Mouse (Mus musculus) heart, adult 8-10 months (tissue): ENCODE results near the gene Tnni3k. TPM values are rescaled to one million over a fixed set of nuclear protein-coding genes. Genes with fewer than 3 reads are reported as not detected.

Experiments used
- DNase-seq: peaks from one replicate; pipeline ENCODE4 v3.0.0; 2022; ENCODE audit warnings: low spot score
- total RNA-seq, 4 experiments: library from RNA; stranded (reverse); gene quantifications; 2 replicates each; pipeline ENCODE4 v1.2.4; 2022

Tnni3k gene
- total RNA-seq, 4 experiments from 2014 or later, result 76.5 to 95.0 (median 90.9) TPM

- DNase-seq, result no peak
Measured at GRCm38 (mm10) chr3:154949551-154949950, 105.7 kb downstream of the Tnni3k start.

- DNase-seq, result no peak
Measured at GRCm38 (mm10) chr3:154945688-154946161, 109.5 kb downstream of the Tnni3k start.

GRCm38 (mm10) chr3:154927757-154928156 lies 127.5 kb downstream of the Tnni3k start:
- DNase-seq, result no peak

GRCm38 (mm10) chr3:154924936-154925335 lies 130.3 kb downstream of the Tnni3k start:
- DNase-seq, result no peak

- no peak for DNase-seq
Measured at GRCm38 (mm10) chr3:154915566-154915965, 139.6 kb downstream of the Tnni3k start.

- DNase-seq, result no peak
Measured at GRCm38 (mm10) chr3:154913641-154914040, 141.6 kb downstream of the Tnni3k start.

GRCm38 (mm10) chr3:154896737-154897136 lies 158.5 kb downstream of the Tnni3k start:
- DNase-seq, result no peak

- DNase-seq, result no peak
Measured at GRCm38 (mm10) chr3:154893225-154893624, 162.0 kb downstream of the Tnni3k start.

- DNase-seq, result no peak
Measured at GRCm38 (mm10) chr3:154885452-154885851, 169.8 kb downstream of the Tnni3k start.

GRCm38 (mm10) chr3:154885048-154885447 lies 170.2 kb downstream of the Tnni3k start:
- DNase-seq, result no peak

- DNase-seq, result no peak
Measured at GRCm38 (mm10) chr3:154881428-154881986, 173.7 kb downstream of the Tnni3k start.

GRCm38 (mm10) chr3:154880536-154880939 lies 174.7 kb downstream of the Tnni3k start:
- DNase-seq, result peak; percentile 44

GRCm38 (mm10) chr3:154880108-154880507 lies 175.1 kb downstream of the Tnni3k start:
- DNase-seq, result no peak

GRCm38 (mm10) chr3:154879515-154879914 lies 175.7 kb downstream of the Tnni3k start:
- no peak for DNase-seq

GRCm38 (mm10) chr3:154879080-154879479 lies 176.1 kb downstream of the Tnni3k start:
- DNase-seq, result no peak

- no peak for DNase-seq
Measured at GRCm38 (mm10) chr3:154868807-154869206, 186.4 kb downstream of the Tnni3k start.

- no peak for DNase-seq
Measured at GRCm38 (mm10) chr3:154861921-154862320, 193.3 kb downstream of the Tnni3k start.

- no peak for DNase-seq
Measured at GRCm38 (mm10) chr3:154859721-154860120, 195.5 kb downstream of the Tnni3k start.

- no peak for DNase-seq
Measured at GRCm38 (mm10) chr3:154853257-154853656, 201.9 kb downstream of the Tnni3k start.

GRCm38 (mm10) chr3:154852281-154852680 lies 202.9 kb downstream of the Tnni3k start:
- DNase-seq, result no peak

- DNase-seq, result no peak
Measured at GRCm38 (mm10) chr3:154842247-154842646, 213.0 kb downstream of the Tnni3k start.

- no peak for DNase-seq
Measured at GRCm38 (mm10) chr3:154841076-154841475, 214.1 kb downstream of the Tnni3k start.

- no peak for DNase-seq
Measured at GRCm38 (mm10) chr3:154837861-154838260, 217.3 kb downstream of the Tnni3k start.

- peak; percentile 24 for DNase-seq
Measured at GRCm38 (mm10) chr3:154836137-154836536, 219.1 kb downstream of the Tnni3k start.
